Mouse (Mus musculus): ENCODE results near the gene Gm20379.

Gene Gm20379

DNA sequence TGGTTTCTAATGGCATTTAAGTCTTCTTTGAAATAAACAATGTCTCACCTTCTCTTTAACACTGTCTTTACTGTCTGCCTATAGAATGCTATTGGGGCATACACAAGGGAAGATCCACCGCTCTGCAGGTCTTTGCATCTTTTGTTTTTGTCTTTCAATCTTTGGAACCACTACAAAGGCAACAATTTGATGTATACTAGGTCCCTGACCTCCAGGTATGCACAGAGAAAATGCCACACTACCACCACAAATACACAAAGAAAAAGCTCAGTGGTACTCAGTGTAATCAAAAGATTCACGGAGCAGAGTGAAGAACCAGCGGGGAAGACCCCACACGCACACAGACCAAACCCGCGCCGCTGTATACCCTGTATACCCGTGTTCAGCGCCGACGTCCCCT, at the start of gene Gm20379:
TSS of gene Gm20379 (plus strand) at position 301 of the 400 bp plus-strand sequence.
- in situ Hi-C loops (cut with MboI; ENCODE audit: low sequenced_read_pairs): no loop called here

DNA sequence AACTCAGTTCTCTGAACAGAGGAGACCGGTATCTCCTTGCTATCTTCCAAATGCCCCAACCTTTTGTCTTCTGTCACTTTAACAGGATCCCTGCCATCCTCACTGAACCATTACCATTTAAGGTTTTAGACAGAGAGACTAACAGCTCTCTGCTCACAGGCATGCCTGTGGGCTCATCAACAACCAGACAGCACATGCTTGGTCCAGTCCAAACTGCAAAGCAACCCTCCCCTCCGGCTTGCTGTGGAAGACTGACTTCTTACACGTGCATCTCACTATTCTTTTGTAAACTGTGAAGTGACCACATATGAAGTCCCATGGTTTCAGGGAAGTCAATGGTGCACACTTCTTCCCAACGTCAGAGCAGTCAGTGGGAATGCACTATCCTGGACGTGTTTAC, 44.5 kb upstream of the Gm20379 start:
- in situ Hi-C loops (cut with MboI; ENCODE audit: low sequenced_read_pairs): no loop called here

DNA sequence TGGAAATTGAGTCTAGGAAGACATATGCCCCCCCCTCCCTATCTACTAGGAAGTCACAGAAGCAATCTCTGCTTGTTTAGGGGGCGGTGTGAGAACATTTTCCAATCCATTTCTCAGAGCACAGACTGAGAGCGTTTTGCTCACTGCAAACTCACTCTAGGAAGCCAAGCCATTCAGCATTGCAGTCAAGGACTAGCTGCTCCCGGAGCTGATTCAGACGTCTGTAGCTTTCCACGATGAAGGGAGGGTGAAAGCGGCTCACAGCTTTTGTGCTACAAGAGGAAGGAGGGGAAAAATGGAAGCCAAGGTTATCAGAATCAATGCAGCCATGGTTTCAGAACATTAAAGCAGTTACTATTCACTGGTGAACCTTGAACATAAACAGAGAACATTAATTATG, 42.2 kb upstream of the Gm20379 start:
- in situ Hi-C loops (cut with MboI; ENCODE audit: low sequenced_read_pairs): no loop called here

DNA sequence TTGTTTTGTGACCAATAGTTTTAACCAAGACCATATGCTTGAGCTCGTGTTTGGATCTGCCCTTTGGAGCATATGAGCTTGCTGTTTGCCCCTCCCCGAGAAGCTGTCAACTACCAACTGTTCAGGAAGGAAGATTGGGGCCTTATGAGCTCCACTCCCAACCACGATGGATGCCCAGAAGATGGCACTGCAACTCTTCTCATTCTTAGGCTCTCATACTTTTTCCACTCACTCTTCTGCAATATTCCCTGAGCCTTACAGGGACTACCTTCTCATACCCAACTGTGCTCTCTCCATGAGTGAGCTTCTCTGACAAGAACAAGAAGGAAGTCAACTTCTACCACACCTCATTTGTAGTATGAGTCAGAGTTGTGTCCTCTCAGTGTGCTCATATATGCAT, 38.7 kb upstream of the Gm20379 start:
- in situ Hi-C loops (cut with MboI; ENCODE audit: low sequenced_read_pairs): no loop called here

DNA sequence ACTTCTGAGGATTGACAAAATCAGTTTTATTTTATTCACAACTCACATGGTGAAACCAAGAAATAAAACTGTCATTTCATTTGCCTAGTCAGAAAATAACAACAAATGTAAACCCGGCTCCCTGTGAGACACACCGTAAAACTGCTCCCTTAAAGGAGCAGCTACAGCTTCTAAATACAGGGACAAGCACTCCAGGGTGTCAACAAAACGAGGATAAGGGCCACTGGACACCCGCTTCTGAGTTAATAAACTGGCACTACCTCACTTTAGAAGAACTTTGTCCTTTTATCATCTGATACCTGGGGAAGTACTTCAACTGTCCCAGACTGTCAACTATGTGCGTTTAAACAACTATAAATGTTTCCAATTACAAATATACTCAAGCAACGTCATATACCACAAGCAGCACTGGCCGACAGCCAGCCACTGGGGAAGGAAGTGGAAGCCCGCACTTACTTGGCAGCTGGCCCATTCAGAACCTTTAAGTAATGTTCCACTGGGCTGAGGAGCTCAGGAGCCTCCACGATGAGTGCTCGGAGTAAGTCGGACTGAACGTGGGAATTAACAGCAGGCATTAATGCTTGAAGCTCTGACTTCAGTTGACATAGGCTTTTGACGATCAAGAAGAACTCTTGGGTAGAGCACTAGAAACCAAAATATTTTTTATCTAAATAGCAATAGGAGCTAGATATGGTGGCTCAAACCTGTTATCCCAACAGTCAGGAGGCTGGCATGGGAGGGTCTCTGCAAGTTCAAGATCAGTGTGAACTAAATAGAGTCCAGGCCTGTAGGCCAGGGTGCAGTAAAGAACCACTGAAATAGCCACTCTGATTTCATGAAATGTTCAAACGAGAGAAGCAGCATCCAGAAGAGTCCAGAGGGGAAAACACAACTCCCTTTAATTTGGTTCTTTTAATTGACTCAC, 31.2 kb upstream of the Gm20379 start:
- in situ Hi-C loops (cut with MboI; ENCODE audit: low sequenced_read_pairs): no loop called here

DNA sequence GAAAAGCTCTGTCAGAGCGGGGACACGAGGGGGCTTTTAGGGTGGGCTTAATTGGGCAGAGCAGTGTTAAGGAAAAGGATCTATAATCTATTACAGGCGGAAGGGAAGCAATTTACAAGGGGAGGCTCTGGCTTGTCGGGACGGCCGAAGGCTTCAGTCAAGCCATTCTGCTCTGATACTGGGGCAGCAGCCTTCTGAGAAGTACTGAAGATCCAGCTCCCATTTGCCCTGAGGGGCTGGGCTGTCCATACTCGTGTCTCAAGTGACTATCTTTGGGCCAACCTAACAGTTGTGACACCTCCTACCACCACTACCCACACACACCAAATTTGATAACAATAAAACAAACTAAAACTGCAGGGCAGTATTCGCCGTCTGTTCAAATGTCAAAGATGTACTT, 30.5 kb upstream of the Gm20379 start:
- in situ Hi-C loops (cut with MboI; ENCODE audit: low sequenced_read_pairs): no loop called here

GRCm38 (mm10) chr13:92277027-92277426, 28.8 kb upstream of the Gm20379 start:
- in situ Hi-C loops (cut with MboI; ENCODE audit: low sequenced_read_pairs): no loop called here

DNA sequence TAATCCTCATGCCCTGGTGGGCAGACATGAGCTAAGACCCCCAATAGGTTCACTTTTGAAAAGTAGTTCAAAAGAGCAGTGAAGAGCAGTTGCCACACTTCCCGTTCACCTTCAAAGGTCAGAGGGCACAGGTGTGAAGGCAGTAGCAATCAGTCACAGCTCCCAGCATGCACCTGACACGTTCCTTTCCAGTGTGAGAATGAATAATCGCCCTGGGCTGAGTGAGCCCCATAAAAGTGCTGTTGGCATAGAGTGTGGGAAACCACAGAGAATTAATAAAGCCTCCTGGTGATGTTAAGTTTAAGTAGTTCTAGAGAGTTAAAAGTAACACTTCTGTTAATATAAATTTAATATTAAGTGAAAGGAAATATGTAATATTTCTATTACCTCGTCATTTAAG, 14.2 kb upstream of the Gm20379 start:
- in situ Hi-C loops (cut with MboI; ENCODE audit: low sequenced_read_pairs): no loop called here

GRCm38 (mm10) chr13:92293883-92294282, 11.9 kb upstream of the Gm20379 start:
- in situ Hi-C loops (cut with MboI; ENCODE audit: low sequenced_read_pairs): no loop called here

- in situ Hi-C loops (cut with MboI; ENCODE audit: low sequenced_read_pairs): no loop called here
Measured at GRCm38 (mm10) chr13:92296490-92296889, 9.3 kb upstream of the Gm20379 start.

DNA sequence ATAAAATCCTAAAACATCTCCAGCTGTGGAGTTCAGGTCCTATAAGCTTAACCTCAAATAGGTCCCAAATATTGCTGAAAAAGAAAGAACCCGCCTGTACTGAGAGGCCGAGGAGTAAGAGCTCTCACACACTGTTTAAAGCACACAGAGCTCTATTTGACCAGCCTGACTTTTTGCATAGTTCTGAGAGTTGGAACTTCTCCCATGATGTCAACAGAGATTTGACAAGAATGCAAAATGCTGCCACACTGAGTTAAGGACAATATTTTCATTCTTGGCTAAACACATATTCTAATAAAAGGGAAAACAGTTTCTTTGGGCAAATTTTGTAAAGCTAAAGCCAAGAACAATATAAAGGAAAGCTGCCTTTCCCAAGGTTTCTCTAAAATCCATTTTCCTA, 8.8 kb upstream of the Gm20379 start:
- in situ Hi-C loops (cut with MboI; ENCODE audit: low sequenced_read_pairs): no loop called here

GRCm38 (mm10) chr13:92299522-92299921, 6.3 kb upstream of the Gm20379 start:
- in situ Hi-C loops (cut with MboI; ENCODE audit: low sequenced_read_pairs): no loop called here

DNA sequence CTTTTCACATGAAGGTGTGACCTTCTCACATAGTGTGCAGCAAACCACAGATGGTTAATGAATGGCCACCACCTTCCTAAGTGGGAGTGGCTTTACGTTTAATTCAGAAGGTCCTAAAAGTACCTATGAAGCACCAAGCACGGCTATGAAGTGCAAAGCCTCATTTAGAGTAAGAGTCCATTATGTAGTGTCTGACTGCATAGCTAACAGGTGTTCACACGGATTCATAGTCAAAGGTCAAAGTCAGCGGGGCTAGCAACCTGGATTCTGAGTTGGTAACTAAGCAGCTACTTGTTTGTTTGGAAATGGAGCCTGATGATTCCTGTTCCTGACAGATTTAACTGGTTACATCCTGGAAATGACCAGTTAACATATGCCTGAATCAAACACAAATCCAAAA, 4.0 kb upstream of the Gm20379 start:
- in situ Hi-C loops (cut with MboI; ENCODE audit: low sequenced_read_pairs): no loop called here

GRCm38 (mm10) chr13:92302466-92302865, 3.3 kb upstream of the Gm20379 start:
- in situ Hi-C loops (cut with MboI; ENCODE audit: low sequenced_read_pairs): no loop called here

GRCm38 (mm10) chr13:92303062-92303948, 2.5 kb upstream of the Gm20379 start:
- in situ Hi-C loops (cut with MboI; ENCODE audit: low sequenced_read_pairs): no loop called here

DNA sequence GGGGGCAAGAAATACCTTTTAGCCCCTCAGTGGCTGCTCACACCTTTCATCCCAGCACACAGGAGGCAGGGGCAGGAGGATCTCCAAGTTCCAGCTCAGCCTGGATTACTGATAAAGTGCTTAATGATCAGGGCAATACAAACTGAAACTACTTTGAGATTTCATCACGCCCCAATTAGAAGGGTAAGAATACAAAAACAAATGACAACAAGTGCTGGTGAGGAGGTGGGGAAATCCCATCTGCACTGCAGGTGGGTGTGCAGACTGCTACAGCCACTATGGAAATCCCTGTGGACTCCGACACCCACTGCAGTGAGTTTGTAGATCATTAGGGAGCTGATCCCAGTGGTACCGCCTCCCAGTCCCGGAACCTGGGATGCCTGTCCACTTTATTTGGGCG, 1.5 kb upstream of the Gm20379 start:
- in situ Hi-C loops (cut with MboI; ENCODE audit: low sequenced_read_pairs): no loop called here

DNA sequence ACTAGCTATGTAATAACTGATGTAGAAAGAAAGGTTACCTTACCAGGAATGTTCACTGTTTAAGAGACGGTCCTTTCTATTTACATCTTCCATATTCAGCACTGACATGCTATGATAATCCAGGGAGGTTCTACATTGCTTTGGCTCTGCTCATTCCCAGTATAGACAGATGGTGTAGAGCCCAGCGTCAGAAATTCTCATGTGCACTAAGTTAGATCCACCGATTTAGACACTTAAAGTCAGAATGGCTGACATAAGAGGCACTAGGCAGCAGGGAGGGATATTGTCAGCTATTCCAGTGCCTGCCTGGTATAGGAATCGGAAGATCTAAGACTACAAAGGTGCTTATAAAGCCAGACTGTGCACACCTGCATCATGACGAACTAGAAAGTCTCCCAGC, 8.8 kb downstream of the Gm20379 start:
- in situ Hi-C loops (cut with MboI; ENCODE audit: low sequenced_read_pairs): no loop called here

DNA sequence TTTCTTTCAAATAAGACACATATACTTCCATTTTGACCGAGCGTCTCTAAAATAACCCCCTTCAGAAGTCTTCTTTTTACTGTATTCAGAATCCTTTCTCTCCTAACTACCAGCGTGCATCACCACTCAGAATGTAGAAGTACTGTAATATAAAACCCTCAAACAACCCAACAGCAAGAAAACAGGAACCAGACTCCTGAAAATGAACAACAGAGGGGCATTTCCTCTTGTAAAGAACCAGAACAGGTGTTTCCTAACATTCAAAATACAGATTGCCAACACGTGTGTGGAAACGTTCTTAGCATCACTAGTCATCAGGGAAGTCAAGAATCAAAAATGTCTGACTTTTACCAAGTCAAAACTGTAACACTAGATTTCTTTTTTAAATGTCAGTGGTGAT, 15.0 kb downstream of the Gm20379 start:
- in situ Hi-C loops (cut with MboI; ENCODE audit: low sequenced_read_pairs): no loop called here

GRCm38 (mm10) chr13:92326030-92326429, 20.2 kb downstream of the Gm20379 start:
- in situ Hi-C loops (cut with MboI; ENCODE audit: low sequenced_read_pairs): no loop called here

DNA sequence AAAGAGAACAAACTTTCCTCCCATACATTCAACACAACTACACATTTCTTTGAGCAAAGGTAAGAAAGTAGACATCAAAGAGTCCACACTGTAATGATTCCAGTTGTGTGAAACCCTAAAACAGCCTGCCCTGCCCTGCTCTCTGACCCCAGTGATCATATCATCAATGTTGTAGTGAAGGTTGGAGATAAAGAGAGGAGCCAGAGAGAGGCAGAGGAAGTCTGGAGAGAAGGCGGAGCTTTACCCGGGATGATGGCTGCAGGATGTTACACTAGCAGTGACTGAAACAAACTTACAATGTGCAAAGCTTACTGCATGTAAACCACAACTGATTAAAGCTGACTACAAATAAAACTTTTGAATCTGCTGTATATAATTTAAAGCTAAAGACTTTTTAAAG, 22.2 kb downstream of the Gm20379 start:
- in situ Hi-C loops (cut with MboI; ENCODE audit: low sequenced_read_pairs): no loop called here

DNA sequence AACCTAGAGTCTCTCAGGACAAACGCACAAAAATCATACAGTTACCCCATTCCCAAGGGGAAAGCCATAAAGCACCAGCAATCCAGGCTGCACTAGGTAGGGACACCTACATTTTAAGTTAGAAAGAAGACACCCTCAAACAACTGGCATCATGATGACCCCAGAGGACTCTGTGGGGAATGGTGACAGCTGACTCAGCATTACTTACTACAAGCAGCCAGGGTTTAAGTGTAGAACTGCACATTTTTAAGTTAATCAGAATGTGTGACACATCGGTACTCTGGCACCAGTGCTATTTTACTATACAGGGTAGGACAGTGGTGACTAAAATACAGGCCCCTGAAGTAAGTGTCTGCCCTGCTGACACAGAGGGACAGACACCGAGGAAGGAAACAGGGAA, 24.8 kb downstream of the Gm20379 start:
- in situ Hi-C loops (cut with MboI; ENCODE audit: low sequenced_read_pairs): loop anchor here (10.0 kb wide), 1 partner anchor 426 kb away; no protein-coding TSS in a partner anchor

Data from CH12F3 (cell line).